Mouse (Mus musculus): ENCODE measurements around the gene Edn3. TPM values are rescaled to one million over a fixed set of nuclear protein-coding genes. Genes with fewer than 3 reads are reported as not detected.

The Edn3 gene
- not detected in 2 replicates for polyA plus RNA-seq (2011; ENCODE audit: insufficient read length, low read depth, missing spikeins)

DNA sequence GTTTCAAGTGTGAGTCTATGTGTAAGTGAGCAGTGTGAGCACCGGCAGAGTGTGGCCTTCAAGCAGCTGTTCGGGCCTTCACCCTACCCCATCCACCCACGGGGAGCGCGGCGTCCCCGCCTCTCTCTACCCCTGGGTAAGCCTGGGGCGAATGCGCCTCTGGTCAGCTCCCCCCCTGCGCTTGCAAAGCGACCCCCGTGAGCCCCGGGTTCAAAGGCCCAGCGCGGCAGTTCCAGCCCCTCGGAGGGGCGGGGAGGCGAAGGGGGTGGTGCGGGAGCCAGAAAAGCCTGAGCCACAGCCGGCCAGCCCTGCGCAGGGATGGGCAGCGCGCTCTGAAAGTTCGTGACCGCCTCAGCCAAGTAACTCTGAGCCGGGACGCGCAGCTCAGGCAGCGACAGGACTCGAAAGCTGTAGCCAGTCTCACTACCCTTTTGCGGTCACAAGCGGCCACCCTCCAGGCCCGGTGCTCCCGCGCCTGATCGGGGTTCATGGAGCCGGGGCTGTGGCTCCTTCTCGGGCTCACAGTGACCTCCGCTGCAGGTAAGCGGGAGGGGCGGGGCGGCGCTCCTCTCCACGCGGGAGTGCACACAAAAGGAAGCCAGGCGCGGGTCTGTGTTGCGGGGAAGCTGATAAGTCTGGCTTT is at the start of gene Edn3:
Gene Edn3, plus strand, starts transcription at position 141 of the 643 bp plus-strand sequence.
- Histone ChIP-seq H3K4me3 (ENCODE audit: insufficient read depth, low read length) (peak within 1 kb of the TSS; percentile 24; the same call in 1 of the 2 replicates), H3K27ac (ENCODE audit: insufficient read depth, low read length) (no peak within 1 kb of the TSS), H3K4me1 (ENCODE audit: control insufficient read depth, insufficient read depth, low read length) (no peaks in the 10 kb centered on the region)
- TF ChIP-seq CTCF (IDR thresholded peaks at IDR 0.05; ENCODE audit: borderline replicate concordance, insufficient read depth, low read length) = no peak
- no peak for TF ChIP-seq POLR2A (IDR thresholded peaks at IDR 0.05; ENCODE audit: low read depth, low read length)

DNA sequence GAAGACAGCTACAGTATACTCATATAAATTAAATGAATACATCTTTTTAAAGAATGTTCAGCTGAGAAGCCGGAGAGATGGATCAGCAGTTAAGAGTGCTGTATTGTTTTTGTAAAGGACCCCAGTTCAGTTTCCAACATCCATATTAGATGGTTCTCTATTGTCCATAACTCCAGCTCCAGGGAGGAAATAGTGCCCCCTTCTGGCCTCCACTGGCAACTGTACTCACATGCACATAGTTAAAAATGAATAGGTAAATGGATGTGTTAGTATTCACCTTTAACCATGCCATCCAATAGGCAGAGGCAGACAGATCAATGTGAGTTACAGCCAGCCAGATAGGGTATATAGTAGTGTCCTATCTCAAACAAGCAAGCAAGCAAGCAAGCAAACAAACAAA is 48.4 kb upstream of the Edn3 start:
- H3K4me3 ChIP-seq (ENCODE audit: insufficient read depth, low read length) = no peak overlapping the region
- no peaks in the 10 kb centered on the region for H3K4me1 ChIP-seq (ENCODE audit: control insufficient read depth, insufficient read depth, low read length)
- no peak overlapping the region for H3K27ac ChIP-seq (ENCODE audit: insufficient read depth, low read length)
- TF ChIP-seq POLR2A (IDR thresholded peaks at IDR 0.05; ENCODE audit: low read depth, low read length) (no peak), CTCF (IDR thresholded peaks at IDR 0.05; ENCODE audit: borderline replicate concordance, insufficient read depth, low read length) (no peak)

DNA sequence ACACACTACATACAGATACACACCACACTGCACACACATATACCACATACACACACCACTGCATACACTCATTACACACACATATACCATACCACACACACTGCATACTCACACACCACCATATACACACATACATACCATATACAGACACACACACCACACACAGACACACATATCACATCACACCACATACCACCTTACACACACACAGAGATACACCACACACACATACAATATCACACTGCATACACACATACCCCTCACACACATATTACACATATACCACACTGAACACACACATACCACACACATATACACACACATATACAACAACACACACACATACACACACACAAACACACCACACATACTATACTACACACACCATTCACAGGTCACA is 44.5 kb upstream of the Edn3 start:
- Histone ChIP-seq H3K27ac (ENCODE audit: insufficient read depth, low read length) (no peak overlapping the region), H3K4me3 (ENCODE audit: insufficient read depth, low read length) (no peak overlapping the region), H3K4me1 (ENCODE audit: control insufficient read depth, insufficient read depth, low read length) (no peaks in the 10 kb centered on the region)
- no peak for TF ChIP-seq POLR2A (IDR thresholded peaks at IDR 0.05; ENCODE audit: low read depth, low read length)
- no peak for TF ChIP-seq CTCF (IDR thresholded peaks at IDR 0.05; ENCODE audit: borderline replicate concordance, insufficient read depth, low read length)

DNA sequence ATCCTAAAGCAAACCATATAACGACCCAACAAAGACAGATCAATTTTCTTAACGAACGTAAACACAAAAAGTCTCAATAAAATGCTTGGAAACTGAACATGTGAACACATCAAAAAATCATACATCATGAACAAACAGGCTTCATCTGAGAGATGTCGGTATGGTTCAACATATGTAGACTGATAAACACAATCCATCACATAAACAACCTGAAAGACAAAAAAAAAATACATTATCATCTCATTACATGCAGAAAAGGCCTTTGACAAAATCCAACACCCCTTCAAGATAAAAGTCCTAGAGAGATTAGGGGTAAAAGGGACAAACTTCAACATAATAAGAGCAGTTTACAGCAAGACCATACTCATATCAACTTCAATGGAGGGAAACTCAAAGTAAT is 42.6 kb upstream of the Edn3 start:
- Histone ChIP-seq H3K4me3 (ENCODE audit: insufficient read depth, low read length) (no peak overlapping the region), H3K27ac (ENCODE audit: insufficient read depth, low read length) (no peak overlapping the region), H3K4me1 (ENCODE audit: control insufficient read depth, insufficient read depth, low read length) (no peaks in the 10 kb centered on the region)
- no peak for TF ChIP-seq POLR2A (IDR thresholded peaks at IDR 0.05; ENCODE audit: low read depth, low read length)
- no peak for TF ChIP-seq CTCF (IDR thresholded peaks at IDR 0.05; ENCODE audit: borderline replicate concordance, insufficient read depth, low read length)

DNA sequence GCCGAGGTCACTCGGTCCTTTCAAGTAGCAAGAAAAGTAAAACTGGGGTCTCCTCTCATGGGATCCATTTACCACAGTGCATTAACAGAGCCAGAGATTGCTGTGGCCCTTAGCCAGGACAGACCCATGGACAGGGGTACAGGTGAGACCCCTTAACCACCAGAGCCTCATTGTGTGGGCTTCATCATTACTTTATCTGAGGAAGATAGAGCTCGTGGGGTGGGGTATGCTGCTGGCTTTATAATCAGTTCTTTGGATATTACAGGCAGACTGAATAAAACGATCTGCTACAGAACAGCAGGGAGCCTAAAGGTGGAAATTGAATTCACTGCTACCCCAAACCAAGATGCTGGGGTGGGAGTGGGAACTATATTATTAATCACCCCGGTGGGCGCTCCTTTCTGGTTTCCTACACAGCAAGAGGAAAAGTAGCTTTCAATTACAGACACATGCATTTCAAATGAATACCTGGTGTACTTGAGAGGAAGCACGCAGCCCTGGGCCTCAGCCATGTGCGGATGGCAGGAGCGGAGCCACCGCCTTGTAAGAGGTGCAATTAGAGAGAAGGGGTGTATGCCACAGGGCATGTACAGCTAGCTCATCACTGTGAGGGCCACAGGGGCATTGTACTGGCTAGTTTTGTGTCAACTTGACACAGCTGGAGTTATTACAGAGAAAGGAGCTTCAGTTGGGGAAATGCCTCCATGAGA is 33.1 kb upstream of the Edn3 start:
- H3K4me3 ChIP-seq (ENCODE audit: insufficient read depth, low read length) = no peak overlapping the region

DNA sequence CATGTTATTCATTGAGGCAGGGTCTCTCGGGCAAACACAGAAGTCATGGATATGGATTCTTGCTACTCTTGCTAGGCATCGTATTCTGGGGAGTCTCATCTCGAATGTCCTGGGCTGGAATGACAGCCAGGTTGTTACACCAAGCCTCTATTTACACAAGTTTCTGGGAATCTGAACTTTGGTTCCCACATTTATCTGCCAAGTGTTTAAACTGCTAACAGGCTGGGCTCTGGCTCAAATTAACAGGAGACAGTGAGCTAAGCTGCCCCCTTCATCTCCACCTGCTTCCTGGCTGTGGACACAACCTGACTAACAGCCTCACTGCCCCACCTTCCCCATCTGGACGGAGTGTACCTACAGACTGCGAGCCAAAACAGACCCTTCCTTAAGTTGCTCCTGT is 28.5 kb upstream of the Edn3 start:
- no peaks in the 10 kb centered on the region for H3K4me1 ChIP-seq (ENCODE audit: control insufficient read depth, insufficient read depth, low read length)
- no peak for TF ChIP-seq CTCF (IDR thresholded peaks at IDR 0.05; ENCODE audit: borderline replicate concordance, insufficient read depth, low read length)
- TF ChIP-seq POLR2A (IDR thresholded peaks at IDR 0.05; ENCODE audit: low read depth, low read length) = no peak
- no peak overlapping the region for H3K4me3 ChIP-seq (ENCODE audit: insufficient read depth, low read length)
- H3K27ac ChIP-seq (ENCODE audit: insufficient read depth, low read length) = no peak overlapping the region

More for the DNA sequence above, 33.1 kb upstream of the Edn3 start:
- TF ChIP-seq POLR2A (IDR thresholded peaks at IDR 0.05; ENCODE audit: low read depth, low read length) = no peak
- no peak for TF ChIP-seq CTCF (IDR thresholded peaks at IDR 0.05; ENCODE audit: borderline replicate concordance, insufficient read depth, low read length)
- H3K27ac ChIP-seq (ENCODE audit: insufficient read depth, low read length) = no peak overlapping the region
- no peaks in the 10 kb centered on the region for H3K4me1 ChIP-seq (ENCODE audit: control insufficient read depth, insufficient read depth, low read length)

DNA sequence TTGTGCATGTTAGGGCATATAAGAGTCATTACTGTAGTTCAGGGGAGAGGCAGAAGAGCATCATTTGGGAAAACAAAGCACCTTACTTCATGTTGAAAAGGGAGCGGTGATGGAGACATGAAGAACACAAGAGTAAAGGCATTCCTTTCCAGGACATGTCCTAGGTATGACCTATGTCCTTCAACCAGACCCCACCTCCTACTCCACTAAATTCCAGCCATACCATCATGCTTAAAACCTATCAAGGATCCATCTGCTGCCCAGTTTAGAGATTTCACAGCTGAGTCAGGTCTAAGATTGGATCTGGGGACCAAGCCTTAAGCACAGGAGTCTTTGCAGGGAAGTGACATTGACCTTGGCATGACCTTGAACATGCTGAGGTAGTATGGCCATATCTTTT is 25.1 kb upstream of the Edn3 start:
- Histone ChIP-seq H3K4me1 (ENCODE audit: control insufficient read depth, insufficient read depth, low read length) (no peaks in the 10 kb centered on the region), H3K4me3 (ENCODE audit: insufficient read depth, low read length) (no peak overlapping the region), H3K27ac (ENCODE audit: insufficient read depth, low read length) (no peak overlapping the region)
- TF ChIP-seq POLR2A (IDR thresholded peaks at IDR 0.05; ENCODE audit: low read depth, low read length) = no peak
- TF ChIP-seq CTCF (IDR thresholded peaks at IDR 0.05; ENCODE audit: borderline replicate concordance, insufficient read depth, low read length) = no peak

DNA sequence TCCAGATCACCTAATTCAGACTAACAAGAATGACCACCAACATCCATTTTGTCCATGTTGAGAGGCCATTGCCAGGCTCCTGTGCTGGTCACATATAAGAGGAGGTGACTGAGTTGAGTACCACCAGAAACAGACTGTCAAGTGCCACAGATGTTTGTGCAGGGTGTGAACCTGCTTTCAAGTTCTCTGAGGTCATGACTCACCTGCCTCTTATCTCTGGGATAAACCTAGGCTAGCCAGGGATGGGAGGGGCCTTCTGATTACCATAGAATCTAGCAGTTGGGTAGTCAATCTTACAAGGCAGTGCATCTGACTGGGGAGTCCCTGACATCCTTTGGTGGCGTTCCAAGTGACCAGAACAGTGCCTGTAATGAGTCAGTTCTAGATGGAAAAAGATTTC is 13.2 kb upstream of the Edn3 start:
- Histone ChIP-seq H3K4me1 (ENCODE audit: control insufficient read depth, insufficient read depth, low read length) (no peaks in the 10 kb centered on the region), H3K4me3 (ENCODE audit: insufficient read depth, low read length) (no peak overlapping the region), H3K27ac (ENCODE audit: insufficient read depth, low read length) (no peak overlapping the region)
- TF ChIP-seq CTCF (IDR thresholded peaks at IDR 0.05; ENCODE audit: borderline replicate concordance, insufficient read depth, low read length) (no peak), POLR2A (IDR thresholded peaks at IDR 0.05; ENCODE audit: low read depth, low read length) (no peak)

DNA sequence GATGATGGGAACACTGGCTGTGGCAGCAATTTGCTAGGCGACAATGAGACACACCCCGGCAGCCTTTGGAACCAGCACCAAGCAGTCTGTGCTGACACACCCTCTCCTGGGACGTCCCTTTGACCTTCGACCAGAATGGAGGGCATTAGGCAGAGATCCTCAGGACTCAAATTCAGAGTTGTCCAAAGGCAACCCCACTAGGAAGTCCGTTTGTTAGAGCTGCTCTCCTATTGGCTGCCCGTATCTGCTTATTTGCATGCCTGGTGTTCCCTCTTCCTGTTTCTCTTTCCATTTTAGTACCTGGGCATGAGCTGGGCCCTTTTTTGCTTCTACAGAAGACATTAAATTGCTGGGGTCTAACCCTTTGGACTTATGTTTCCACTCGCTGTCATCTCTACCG is 12.0 kb upstream of the Edn3 start:
- Histone ChIP-seq H3K4me3 (ENCODE audit: insufficient read depth, low read length) (no peak overlapping the region), H3K4me1 (ENCODE audit: control insufficient read depth, insufficient read depth, low read length) (no peaks in the 10 kb centered on the region), H3K27ac (ENCODE audit: insufficient read depth, low read length) (no peak overlapping the region)
- no peak for TF ChIP-seq CTCF (IDR thresholded peaks at IDR 0.05; ENCODE audit: borderline replicate concordance, insufficient read depth, low read length)
- no peak for TF ChIP-seq POLR2A (IDR thresholded peaks at IDR 0.05; ENCODE audit: low read depth, low read length)

DNA sequence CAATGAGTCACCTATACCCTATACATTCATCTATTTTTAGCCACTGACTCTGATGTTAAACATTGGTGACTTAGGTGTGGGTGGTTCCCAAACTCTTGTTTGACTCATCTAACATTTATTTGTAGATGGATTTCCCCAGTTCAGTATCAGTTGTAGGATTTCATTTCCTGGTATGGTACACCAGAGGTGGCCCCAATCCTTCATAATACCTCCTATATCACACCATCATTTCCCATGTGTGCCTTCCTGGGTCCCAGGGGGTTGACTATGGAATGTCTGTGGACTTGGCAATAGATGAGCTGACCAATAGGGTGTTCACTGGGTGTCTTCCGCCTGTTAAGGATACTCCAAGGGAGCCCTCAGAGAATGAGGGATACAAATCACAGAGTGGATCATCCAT is 7.2 kb upstream of the Edn3 start:
- TF ChIP-seq CTCF (IDR thresholded peaks at IDR 0.05; ENCODE audit: borderline replicate concordance, insufficient read depth, low read length) (no peak), POLR2A (IDR thresholded peaks at IDR 0.05; ENCODE audit: low read depth, low read length) (no peak)
- no peak overlapping the region for H3K27ac ChIP-seq (ENCODE audit: insufficient read depth, low read length)
- H3K4me3 ChIP-seq (ENCODE audit: insufficient read depth, low read length) = no peak overlapping the region
- no peaks in the 10 kb centered on the region for H3K4me1 ChIP-seq (ENCODE audit: control insufficient read depth, insufficient read depth, low read length)

Measured in embryonic fibroblast, embryonic 13.5 days (primary cell).